Mouse (Mus musculus) gastrocnemius, adult 18-20 months (tissue): ENCODE measurements at regions not wholly inside any gene's neighbourhood (a gene's known extent, or its start where the extent isn't known, plus 50 kb on each side); places are given as distances from the start of the nearest gene placed in this dataset.
"Not testable (repeated sequence)": the region's sequence is repeated elsewhere in the genome, so short reads cannot be mapped to it uniquely, and the experiment has no call there.

Source experiments
- DNase-seq: peaks from one replicate; pipeline ENCODE4 v3.0.0; 2021; ENCODE audit warnings: low spot score

GRCm38 (mm10) chr16:30190935-30191514 is 76.3 kb downstream of the Cpn2 start:
- no peak for DNase-seq

- DNase-seq = peak; percentile 55
These were observed 73.7 kb downstream of the Cpn2 start for GRCm38 (mm10) chr16:30193294-30194261.

GRCm38 (mm10) chr16:30194836-30195235 is 72.5 kb downstream of the Cpn2 start:
- no peak for DNase-seq

GRCm38 (mm10) chr16:30195859-30196258 is 71.4 kb downstream of the Cpn2 start:
- not testable (repeated sequence) for DNase-seq

GRCm38 (mm10) chr16:30197351-30197750 is 69.9 kb downstream of the Cpn2 start:
- DNase-seq = no peak

GRCm38 (mm10) chr16:30199836-30200235 is 67.5 kb downstream of the Cpn2 start:
- DNase-seq = no peak

- no peak for DNase-seq
These were observed 63.2 kb downstream of the Cpn2 start for GRCm38 (mm10) chr16:30204144-30204543.

- no peak for DNase-seq
These were observed 61.9 kb downstream of the Cpn2 start for GRCm38 (mm10) chr16:30205314-30205815.

GRCm38 (mm10) chr16:30205816-30206356 is 61.4 kb downstream of the Cpn2 start:
- no peak for DNase-seq
